Mouse (Mus musculus): ENCODE data around the gene Paxbp1. TPM values are rescaled to one million over a fixed set of nuclear protein-coding genes. Genes with fewer than 3 reads are reported as not detected.

The Paxbp1 gene
- polyA plus RNA-seq, 1 experiment, result 155 TPM

DNA sequence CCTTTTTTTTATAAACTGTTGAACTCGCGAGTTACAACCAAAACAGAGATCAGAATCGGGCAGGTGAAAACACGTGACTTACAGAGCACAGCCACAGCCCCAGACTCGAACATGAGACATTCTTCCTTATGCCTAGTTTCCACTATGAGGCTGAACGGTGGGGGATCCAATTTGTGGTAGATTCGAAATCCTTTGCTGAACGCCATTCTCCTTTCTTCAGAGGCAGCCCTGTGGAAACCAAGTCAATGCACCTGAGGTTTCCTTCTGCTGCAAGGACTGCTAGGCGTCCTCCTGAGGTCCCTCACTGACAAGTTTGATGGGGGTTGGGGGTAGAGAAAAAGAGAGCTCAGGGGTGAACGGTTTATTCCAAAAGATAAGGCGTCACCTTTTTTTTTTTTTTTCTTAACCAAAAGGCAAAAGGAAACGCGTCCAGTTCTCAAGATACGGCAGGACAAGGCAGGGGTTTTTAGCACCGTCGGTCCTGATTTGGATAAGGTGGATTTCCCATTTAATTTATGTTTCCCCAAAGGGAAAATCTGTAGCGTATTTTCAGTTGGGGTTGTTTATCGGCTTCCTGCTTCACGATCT, 34.3 kb downstream of the Paxbp1 start:
- DNase-seq, result peak; percentile 29 to 32
- Histone ChIP-seq H3K27me3 (ENCODE audit: control insufficient read depth, insufficient read depth, low read length) (no peaks in the 10 kb centered on the region), H3K4me1 (ENCODE audit: control insufficient read depth, insufficient read depth, low read length) (peaks cover 5% of the 10 kb centered on the region), H3K4me3 (replicated peaks; ENCODE audit: insufficient read depth, low read depth, low read length) (peak overlapping the region; percentile 73), H3K27ac (ENCODE audit: insufficient read depth, low read length) (peak overlapping the region; percentile 88; the same call in 1 of the 2 replicates)
- no peak for TF ChIP-seq CTCF (IDR thresholded peaks at IDR 0.05; ENCODE audit: borderline replicate concordance, insufficient read depth, low read depth, low read length)
- TF ChIP-seq POLR2A (IDR thresholded peaks at IDR 0.05; ENCODE audit: borderline replicate concordance, insufficient read depth, low read length), result no peak
- under 1% methylated on average over 19 of the region's 19 CpGs for WGBS

DNA sequence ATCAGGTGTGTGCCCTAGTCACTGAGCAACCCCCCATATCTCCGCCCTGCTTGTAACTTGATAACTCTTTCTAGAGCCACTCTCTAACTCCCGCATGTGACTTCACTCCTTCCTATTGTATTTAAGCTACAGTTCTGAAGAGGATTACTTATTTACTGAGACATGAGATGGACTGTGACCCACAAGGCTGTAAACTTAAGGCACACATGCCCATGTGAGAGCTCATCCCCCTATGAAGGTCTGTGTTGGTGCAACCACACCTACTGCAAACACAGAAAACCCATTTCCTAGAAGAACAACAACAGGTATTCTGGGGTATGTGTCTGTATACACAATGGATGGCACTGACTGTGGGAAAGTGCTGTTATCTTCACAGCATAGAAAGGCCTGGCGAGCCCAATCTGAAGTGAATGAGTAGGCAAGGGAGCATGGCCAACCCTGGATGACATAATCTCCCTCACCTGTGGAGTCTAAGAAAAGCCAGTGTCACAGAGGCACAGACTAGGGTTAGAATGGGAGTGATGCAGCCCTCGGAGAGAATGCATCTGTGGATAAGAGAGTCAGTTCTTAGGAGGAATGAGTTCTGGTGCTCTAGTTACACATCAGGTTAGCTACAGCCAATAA, 39.3 kb downstream of the Paxbp1 start:
- Histone ChIP-seq H3K4me1 (ENCODE audit: control insufficient read depth, insufficient read depth, low read length) (peaks cover 5% of the 10 kb centered on the region), H3K4me3 (replicated peaks; ENCODE audit: insufficient read depth, low read depth, low read length) (no peak overlapping the region), H3K27me3 (ENCODE audit: control insufficient read depth, insufficient read depth, low read length) (no peaks in the 10 kb centered on the region), H3K27ac (ENCODE audit: insufficient read depth, low read length) (no peak overlapping the region)
- TF ChIP-seq POLR2A (IDR thresholded peaks at IDR 0.05; ENCODE audit: borderline replicate concordance, insufficient read depth, low read length) (no peak), CTCF (IDR thresholded peaks at IDR 0.05; ENCODE audit: borderline replicate concordance, insufficient read depth, low read depth, low read length) (no peak)
- no peak for DNase-seq
- WGBS, result 84% methylated on average over 4 of the region's 4 CpGs

DNA sequence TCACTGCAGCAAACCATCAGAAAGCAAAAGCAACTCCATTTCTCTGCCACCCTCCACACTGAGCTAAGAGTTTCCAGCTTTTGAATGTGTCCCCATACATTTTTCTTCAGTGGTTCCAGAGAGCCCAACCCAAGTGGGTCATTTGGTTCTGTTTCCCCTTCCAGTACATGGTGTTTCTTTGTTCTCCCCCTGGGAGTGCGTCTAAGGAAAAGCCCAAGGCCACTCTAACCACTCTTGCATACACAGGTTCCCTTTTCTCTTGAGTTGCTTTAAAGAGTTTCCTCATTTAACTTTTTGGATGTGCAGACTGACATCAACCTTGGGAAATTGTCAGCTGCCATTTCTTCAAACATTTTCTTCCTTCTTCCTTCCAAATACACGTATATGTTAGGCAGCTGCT, 43.2 kb downstream of the Paxbp1 start:
- 85% methylated on average over 2 of the region's 2 CpGs for WGBS
- H3K27ac ChIP-seq (ENCODE audit: insufficient read depth, low read length), result 0 out of 2 replicates have a peak overlapping the region, but pooled peaks have one; percentile 13
- DNase-seq, result no peak
- no peak overlapping the region for H3K4me3 ChIP-seq (replicated peaks; ENCODE audit: insufficient read depth, low read depth, low read length)
- H3K27me3 ChIP-seq (ENCODE audit: control insufficient read depth, insufficient read depth, low read length), result no peaks in the 10 kb centered on the region
- H3K4me1 ChIP-seq (ENCODE audit: control insufficient read depth, insufficient read depth, low read length), result peaks cover 9% of the 10 kb centered on the region; the same call in 1 of the 2 replicates
- no peak for TF ChIP-seq POLR2A (IDR thresholded peaks at IDR 0.05; ENCODE audit: borderline replicate concordance, insufficient read depth, low read length)
- no peak for TF ChIP-seq CTCF (IDR thresholded peaks at IDR 0.05; ENCODE audit: borderline replicate concordance, insufficient read depth, low read depth, low read length)

DNA sequence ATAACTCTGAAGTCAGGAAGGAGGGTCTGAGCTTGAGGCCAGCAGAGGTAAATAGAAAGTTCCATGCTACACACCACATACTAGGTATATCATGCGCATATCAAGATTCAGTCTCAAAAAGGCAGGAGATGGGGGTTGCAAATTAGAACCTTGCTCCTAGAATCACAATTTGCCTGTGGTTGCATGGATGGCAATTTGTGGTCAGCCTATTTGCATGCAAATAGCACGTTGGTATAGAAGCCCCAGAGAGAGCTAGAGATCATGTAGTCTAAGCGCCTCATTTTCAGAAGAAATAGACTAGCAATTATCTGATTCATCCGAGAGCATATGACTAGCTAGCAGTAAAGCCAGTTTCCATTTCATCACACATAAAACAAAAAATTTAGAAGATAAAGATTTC, 44.5 kb downstream of the Paxbp1 start:
- Histone ChIP-seq H3K27ac (ENCODE audit: insufficient read depth, low read length) (no peak overlapping the region), H3K27me3 (ENCODE audit: control insufficient read depth, insufficient read depth, low read length) (no peaks in the 10 kb centered on the region), H3K4me1 (ENCODE audit: control insufficient read depth, insufficient read depth, low read length) (peaks cover 11% of the 10 kb centered on the region), H3K4me3 (replicated peaks; ENCODE audit: insufficient read depth, low read depth, low read length) (no peak overlapping the region)
- TF ChIP-seq POLR2A (IDR thresholded peaks at IDR 0.05; ENCODE audit: borderline replicate concordance, insufficient read depth, low read length), result no peak
- TF ChIP-seq CTCF (IDR thresholded peaks at IDR 0.05; ENCODE audit: borderline replicate concordance, insufficient read depth, low read depth, low read length), result no peak
- WGBS, result 83% methylated on average over 4 of the region's 4 CpGs
- no peak for DNase-seq

DNA sequence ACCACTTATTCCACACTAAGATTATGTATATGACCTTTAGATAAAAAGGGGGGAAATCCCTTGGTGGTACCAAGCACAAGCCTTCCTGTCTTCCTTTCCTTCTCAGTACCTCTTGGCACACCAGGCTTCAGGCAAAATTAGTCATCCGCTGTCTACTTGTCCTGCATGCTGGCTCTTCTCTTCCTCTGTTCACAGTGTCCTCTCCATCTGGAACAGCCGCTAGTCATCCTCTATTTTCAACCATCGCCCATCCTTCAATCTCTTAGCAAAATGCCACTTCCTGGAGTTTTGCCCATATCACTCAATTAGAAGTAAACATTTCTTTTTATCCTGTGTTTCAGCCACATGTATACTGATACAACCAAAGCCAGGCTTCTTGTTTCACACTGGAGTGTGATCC, 46.5 kb downstream of the Paxbp1 start:
- WGBS, result 7% methylated on average over 3 of the region's 3 CpGs
- no peak overlapping the region for H3K4me3 ChIP-seq (replicated peaks; ENCODE audit: insufficient read depth, low read depth, low read length)
- H3K27me3 ChIP-seq (ENCODE audit: control insufficient read depth, insufficient read depth, low read length), result no peaks in the 10 kb centered on the region
- peaks cover 12% of the 10 kb centered on the region for H3K4me1 ChIP-seq (ENCODE audit: control insufficient read depth, insufficient read depth, low read length)
- TF ChIP-seq CTCF (IDR thresholded peaks at IDR 0.05; ENCODE audit: borderline replicate concordance, insufficient read depth, low read depth, low read length), result no peak
- TF ChIP-seq POLR2A (IDR thresholded peaks at IDR 0.05; ENCODE audit: borderline replicate concordance, insufficient read depth, low read length), result no peak
- DNase-seq, result peak in 1 of 2 experiments; percentile 40
- H3K27ac ChIP-seq (ENCODE audit: insufficient read depth, low read length), result no peak overlapping the region

DNA sequence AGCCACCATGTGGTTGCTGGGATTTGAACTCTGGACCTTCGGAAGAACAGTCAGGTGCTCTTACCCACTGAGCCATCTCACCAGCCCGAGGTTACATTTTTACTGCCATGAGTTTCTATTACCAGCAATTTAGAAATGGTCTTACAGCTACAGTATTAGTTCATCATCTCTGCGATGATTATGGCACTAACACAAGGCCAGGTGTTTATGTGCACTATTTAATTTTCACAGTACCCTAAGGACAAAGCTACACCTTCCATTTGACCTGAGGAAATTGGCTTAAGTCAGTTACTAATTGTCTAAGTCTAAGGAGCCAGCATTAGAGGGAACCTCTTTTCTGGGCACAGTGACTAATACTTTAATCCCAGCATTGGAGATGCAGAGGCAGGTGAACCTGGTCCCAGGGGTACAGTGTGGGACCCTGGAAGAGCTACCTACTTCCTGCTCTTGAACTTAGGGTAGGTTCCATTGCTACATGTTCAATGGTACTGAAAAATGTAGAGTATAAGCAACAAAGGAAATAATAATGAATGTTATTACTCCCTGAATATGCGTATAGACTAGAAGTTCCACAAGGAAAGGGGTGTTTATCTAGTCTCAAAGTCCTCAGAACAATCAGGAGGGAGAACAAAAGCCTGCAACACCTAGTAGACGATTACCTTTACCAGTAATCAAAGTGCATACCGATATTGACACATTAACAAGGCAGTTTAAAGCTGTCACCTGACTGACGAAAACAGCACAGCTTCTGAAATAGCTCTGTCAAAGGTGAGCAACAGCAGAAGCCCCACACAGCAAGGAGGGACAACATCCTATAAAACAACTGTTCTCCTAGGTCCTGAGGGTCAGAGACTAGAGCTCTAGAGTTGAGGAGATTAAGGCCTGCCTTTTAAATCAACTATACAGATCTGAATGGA, 47.8 kb downstream of the Paxbp1 start:
- peaks cover 12% of the 10 kb centered on the region for H3K4me1 ChIP-seq (ENCODE audit: control insufficient read depth, insufficient read depth, low read length)
- no peak overlapping the region for H3K4me3 ChIP-seq (replicated peaks; ENCODE audit: insufficient read depth, low read depth, low read length)
- DNase-seq, result no peak
- no peak overlapping the region for H3K27ac ChIP-seq (ENCODE audit: insufficient read depth, low read length)
- no peaks in the 10 kb centered on the region for H3K27me3 ChIP-seq (ENCODE audit: control insufficient read depth, insufficient read depth, low read length)
- 92% methylated on average over 7 of the region's 7 CpGs for WGBS
- no peak for TF ChIP-seq POLR2A (IDR thresholded peaks at IDR 0.05; ENCODE audit: borderline replicate concordance, insufficient read depth, low read length)
- no peak for TF ChIP-seq CTCF (IDR thresholded peaks at IDR 0.05; ENCODE audit: borderline replicate concordance, insufficient read depth, low read depth, low read length)

DNA sequence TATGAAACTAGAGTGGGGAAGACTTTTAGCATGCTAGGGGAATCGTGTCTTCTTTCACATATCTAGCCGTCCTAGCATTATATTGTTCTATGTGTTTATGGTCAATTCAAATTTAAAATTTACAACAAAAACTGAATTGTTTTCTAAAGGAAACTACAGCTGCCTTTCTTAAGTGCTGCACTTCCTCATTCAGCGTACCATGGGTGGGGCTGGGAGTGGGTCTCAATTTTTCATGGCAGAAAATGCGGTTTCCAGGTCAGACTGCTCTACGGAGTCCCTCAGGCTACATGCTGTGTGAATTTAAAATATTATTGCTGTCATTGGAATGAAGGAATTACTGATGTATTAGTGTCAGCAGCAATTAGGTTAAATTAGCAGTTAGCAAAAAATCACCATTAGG, 48.8 kb downstream of the Paxbp1 start:
- no peak overlapping the region for H3K4me3 ChIP-seq (replicated peaks; ENCODE audit: insufficient read depth, low read depth, low read length)
- no peak for DNase-seq
- H3K27ac ChIP-seq (ENCODE audit: insufficient read depth, low read length), result no peak overlapping the region
- TF ChIP-seq CTCF (IDR thresholded peaks at IDR 0.05; ENCODE audit: borderline replicate concordance, insufficient read depth, low read depth, low read length) (no peak), POLR2A (IDR thresholded peaks at IDR 0.05; ENCODE audit: borderline replicate concordance, insufficient read depth, low read length) (no peak)
- peaks cover 12% of the 10 kb centered on the region for H3K4me1 ChIP-seq (ENCODE audit: control insufficient read depth, insufficient read depth, low read length)
- no peaks in the 10 kb centered on the region for H3K27me3 ChIP-seq (ENCODE audit: control insufficient read depth, insufficient read depth, low read length)
- 84% methylated on average over 5 of the region's 5 CpGs for WGBS

Data from cerebellum, adult 2 months (tissue).